In genomic region chr2:27926478-27927165, GRCm38 (mm10) we compare ENCODE assay signal across 9 mouse cellular contexts. TPM values are rescaled to one million over a fixed set of nuclear protein-coding genes. Genes with fewer than 3 reads are reported as not detected.
DNase-seq lines count a peak whose midpoint lies in the region; ATAC-seq lines count a peak whose summit lies in the region.
"Had no signal": no experiment of that assay in that cellular context is flagged by ENCODE, and none has a peak within 500 bp of the region (broad histone marks: within the 10 kb centered on the region; RNA-seq: fewer than 3 reads in every experiment).

No protein-coding gene starts in this region.

- 59% methylated on average over 7 of the region's 7 CpGs for WGBS in hindbrain, embryonic 11.5 days
- 53% methylated on average over 7 of the region's 7 CpGs for WGBS in hindbrain, embryonic 12.5 days
- WGBS in midbrain, embryonic 10.5 days, result 66% methylated on average over 7 of the region's 7 CpGs

- DNase-seq in hindbrain, embryonic 11.5 days (ENCODE audit: low spot score), result peak; percentile 69
- DNase-seq in NIH3T3 (ENCODE audit: low read depth), result peak; percentile 42
- DNase-seq in cerebellum, postnatal 36 days, result peak; percentile 76 to 82
- DNase-seq in gastrocnemius, postnatal 14 days, result peak; percentile 69
- DNase-seq in layer of hippocampus, postnatal 10 days (ENCODE audit: low spot score in 2 of 2), result peak; percentile 82 to 87
- DNase-seq in midbrain, embryonic 10.5 days (ENCODE audit: low spot score), result peak; percentile 30

- H3K9ac ChIP-seq in hindbrain, embryonic 11.5 days (ENCODE audit: low read depth, low read length), result no peak overlapping the region
- H3K9ac ChIP-seq in hindbrain, embryonic 12.5 days, result no peak overlapping the region
- H3K9ac ChIP-seq: limb, embryonic 13.5 days had no signal

- H3K4me3 ChIP-seq in hindbrain, embryonic 11.5 days (ENCODE audit: low read depth, low read length), result no peak overlapping the region
- H3K4me3 ChIP-seq in hindbrain, embryonic 12.5 days, result no peak overlapping the region
- no peak overlapping the region for H3K4me3 ChIP-seq in midbrain, embryonic 10.5 days
- H3K4me3 ChIP-seq: limb, embryonic 13.5 days had no signal

- H3K36me3 ChIP-seq in hindbrain, embryonic 11.5 days (ENCODE audit: control insufficient read depth, insufficient read depth, low read length), result no peaks in the 10 kb centered on the region
- H3K36me3 ChIP-seq in hindbrain, embryonic 12.5 days, result no peaks in the 10 kb centered on the region
- no peaks in the 10 kb centered on the region for H3K36me3 ChIP-seq in midbrain, embryonic 10.5 days

- no peaks in the 10 kb centered on the region for H3K4me1 ChIP-seq in hindbrain, embryonic 11.5 days (replicated peaks; ENCODE audit: control insufficient read depth, insufficient read depth, low read length)
- H3K4me1 ChIP-seq in hindbrain, embryonic 12.5 days, result 0 out of 2 replicates have a peak, but pooled peaks cover 3% of the 10 kb centered on the region
- peaks cover 2% of the 10 kb centered on the region; the same call in 1 of the 2 replicates for H3K4me1 ChIP-seq in midbrain, embryonic 10.5 days

- H3K4me2 ChIP-seq in hindbrain, embryonic 11.5 days (replicated peaks; ENCODE audit: low read depth, low read length), result no peak overlapping the region
- no peak overlapping the region for H3K4me2 ChIP-seq in hindbrain, embryonic 12.5 days (replicated peaks)
- H3K4me2 ChIP-seq: limb, embryonic 13.5 days had no signal

- H3K27me3 ChIP-seq in hindbrain, embryonic 11.5 days (ENCODE audit: control insufficient read depth, insufficient read depth, low read length), result no peaks in the 10 kb centered on the region
- no peaks in the 10 kb centered on the region for H3K27me3 ChIP-seq in hindbrain, embryonic 12.5 days
- no peaks in the 10 kb centered on the region for H3K27me3 ChIP-seq in midbrain, embryonic 10.5 days (ENCODE audit: low read depth, poor library complexity, severe bottlenecking)
- H3K27me3 ChIP-seq: limb, embryonic 13.5 days had no signal

- ATAC-seq in hindbrain, embryonic 11.5 days (ENCODE audit: low FRiP score), result no peak
- no peak for ATAC-seq in hindbrain, embryonic 12.5 days (ENCODE audit: low FRiP score)
- no peak for ATAC-seq in CD4-positive, CD25-positive, alpha-beta regulatory T cell, adult 4 months

- no peaks in the 10 kb centered on the region for H3K9me3 ChIP-seq in hindbrain, embryonic 11.5 days (ENCODE audit: control insufficient read depth, low read length)
- H3K9me3 ChIP-seq in hindbrain, embryonic 12.5 days (replicated peaks), result no peaks in the 10 kb centered on the region
- no peaks in the 10 kb centered on the region for H3K9me3 ChIP-seq in midbrain, embryonic 10.5 days (replicated peaks)
- H3K9me3 ChIP-seq: limb, embryonic 13.5 days had no signal

- intact Hi-C loops in gastrocnemius, postnatal 14 days (cut with DNase I; ENCODE audit: low total_unique reads), result loop anchor here (2.0 kb wide), 1 partner anchor 46 kb away; no protein-coding TSS in a partner anchor

- H3K27ac ChIP-seq in hindbrain, embryonic 11.5 days (ENCODE audit: low read depth, low read length), result no peak overlapping the region
- no peak overlapping the region for H3K27ac ChIP-seq in hindbrain, embryonic 12.5 days
- H3K27ac ChIP-seq in midbrain, embryonic 10.5 days (replicated peaks), result no peak overlapping the region
- H3K27ac ChIP-seq: limb, embryonic 13.5 days had no signal

RNA-seq across cellular contexts. Expression of gene Col5a1, which starts 40.4 kb away (rescaled TPM):
- 21.4 and 29.0 TPM in 2 replicates for polyA plus RNA-seq in hindbrain, embryonic 11.5 days (2014; fragmentation: Nextera tagmentation; extraction: Ambion mirVana)
- polyA plus RNA-seq in hindbrain, embryonic 12.5 days (2016; fragmentation: Nextera tagmentation; extraction: Ambion mirVana), result 45.9 and 55.2 TPM in 2 replicates
- 100 to 1,000 TPM; 124 to 170 TPM for total RNA-seq in gastrocnemius, postnatal 14 days (2021)
- total RNA-seq in layer of hippocampus, postnatal 10 days (2021), result 10 to 100 TPM in 1 of 2 experiments, 1 to 10 TPM in 1; 9.9 to 10.8 TPM
- 16.2 and 19.8 TPM in 2 replicates for polyA plus RNA-seq in midbrain, embryonic 10.5 days (2016; fragmentation: Nextera tagmentation; extraction: Ambion mirVana)
- polyA plus RNA-seq in CD4-positive, CD25-positive, alpha-beta regulatory T cell, adult 4 months (2017; shearing (Covaris generic)), result not detected

Comparison
In these comparisons a context has a peak if more than half of its experiments do, and no peak if none do; other contexts are left out.
1. DNase-seq: peak in every context shown above with its lines; median percentile 84 in layer of hippocampus, postnatal 10 days; 79 in cerebellum, postnatal 36 days; 69 in hindbrain, embryonic 11.5 days; 69 in gastrocnemius, postnatal 14 days; 42 in NIH3T3; 30 in midbrain, embryonic 10.5 days.
2. RNA of gene Col5a1, which starts 40.4 kb away (polyA plus RNA-seq): 45.9 to 55.2 TPM in hindbrain, embryonic 12.5 days, 21.4 to 29.0 TPM in hindbrain, embryonic 11.5 days and 16.2 to 19.8 TPM in midbrain, embryonic 10.5 days; not detected in CD4-positive, CD25-positive, alpha-beta regulatory T cell, adult 4 months; every median in the first group is over 10 times any median in the second.